Mouse (Mus musculus): Measurements from ENCODE around the gene Ptprm. TPM values are rescaled to one million over a fixed set of nuclear protein-coding genes. Genes with fewer than 3 reads are reported as not detected.

Ptprm gene
- 34.2 and 36.2 TPM in 2 replicates for polyA plus RNA-seq (2012; rRNA removed)

DNA sequence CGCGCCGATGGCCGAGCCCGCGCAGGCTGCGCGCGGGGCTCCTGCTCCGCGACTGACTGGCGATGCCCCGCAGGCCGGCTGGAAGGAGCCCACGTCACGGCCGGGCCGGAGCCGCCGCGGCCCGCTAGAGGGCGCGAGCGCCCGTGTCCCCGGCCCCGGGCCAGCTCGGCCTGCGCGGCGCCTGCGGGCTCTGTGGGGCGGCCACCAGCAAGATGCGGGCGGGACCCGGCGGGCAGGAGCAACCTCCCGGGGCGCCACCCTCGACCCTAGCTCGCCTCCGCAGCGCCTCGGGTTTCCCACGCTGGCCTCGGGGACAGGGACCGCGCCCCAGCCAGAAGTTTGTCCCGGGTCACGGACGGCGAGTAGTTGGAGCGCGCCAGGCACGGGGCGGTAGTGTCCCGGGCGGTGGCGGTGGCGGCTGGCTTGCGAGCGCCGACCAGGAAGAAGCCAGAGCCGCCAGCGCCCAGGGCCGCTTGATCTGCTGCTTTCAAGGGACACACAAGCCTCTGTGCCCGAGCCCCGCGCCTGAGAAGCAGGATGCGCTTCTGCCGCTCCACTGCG lies at the start of gene Ptprm:
Gene Ptprm, minus strand, starts transcription at position 7 of the 561 bp plus-strand sequence.
- DNase-seq = peak; percentile 70 to 77
- 0 out of 2 replicates have a peak, but pooled peaks have one; percentile 23 for TF ChIP-seq CTCF (IDR thresholded peaks at IDR 0.05; ENCODE audit: borderline replicate concordance, insufficient read depth, low read depth, low read length)
- TF ChIP-seq POLR2A (IDR thresholded peaks at IDR 0.05; ENCODE audit: borderline replicate concordance, insufficient read depth, low read length) = no peak
- Histone ChIP-seq H3K4me3 (replicated peaks; ENCODE audit: insufficient read depth, low read depth, low read length) (peak within 1 kb of the TSS; percentile 58), H3K4me1 (ENCODE audit: control insufficient read depth, insufficient read depth, low read length) (no peaks in the 10 kb centered on the region), H3K27ac (ENCODE audit: insufficient read depth, low read length) (0 out of 2 replicates have a peak within 1 kb of the TSS, but pooled peaks have one; percentile 44), H3K27me3 (ENCODE audit: control insufficient read depth, insufficient read depth, low read length) (peaks cover 5% of the 10 kb centered on the region; the same call in 1 of the 2 replicates)
- WGBS = 1% methylated on average over 73 of the region's 73 CpGs

DNA sequence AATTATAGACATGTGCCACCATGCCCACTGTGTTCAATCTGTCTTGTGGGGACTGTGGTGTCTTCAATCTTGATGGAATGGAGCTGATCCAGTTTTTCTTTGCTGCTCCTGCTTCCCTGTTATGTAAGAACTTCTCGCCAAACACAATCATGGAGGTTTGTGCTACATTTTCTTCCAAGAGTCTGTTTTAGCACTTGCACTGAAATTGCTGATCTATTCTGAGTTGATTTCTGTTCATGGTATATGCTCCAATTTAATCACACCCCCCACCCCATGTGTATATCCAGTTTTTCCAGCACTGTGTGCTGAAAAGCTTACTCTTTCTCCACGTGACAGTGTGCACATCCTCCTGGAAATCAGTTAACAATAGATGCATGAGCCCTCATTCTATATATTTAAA lies 41.9 kb upstream of the Ptprm start:
- DNase-seq = no peak
- H3K4me3 ChIP-seq (replicated peaks; ENCODE audit: insufficient read depth, low read depth, low read length) = no peak overlapping the region
- TF ChIP-seq POLR2A (IDR thresholded peaks at IDR 0.05; ENCODE audit: borderline replicate concordance, insufficient read depth, low read length) (no peak), CTCF (IDR thresholded peaks at IDR 0.05; ENCODE audit: borderline replicate concordance, insufficient read depth, low read depth, low read length) (no peak)

DNA sequence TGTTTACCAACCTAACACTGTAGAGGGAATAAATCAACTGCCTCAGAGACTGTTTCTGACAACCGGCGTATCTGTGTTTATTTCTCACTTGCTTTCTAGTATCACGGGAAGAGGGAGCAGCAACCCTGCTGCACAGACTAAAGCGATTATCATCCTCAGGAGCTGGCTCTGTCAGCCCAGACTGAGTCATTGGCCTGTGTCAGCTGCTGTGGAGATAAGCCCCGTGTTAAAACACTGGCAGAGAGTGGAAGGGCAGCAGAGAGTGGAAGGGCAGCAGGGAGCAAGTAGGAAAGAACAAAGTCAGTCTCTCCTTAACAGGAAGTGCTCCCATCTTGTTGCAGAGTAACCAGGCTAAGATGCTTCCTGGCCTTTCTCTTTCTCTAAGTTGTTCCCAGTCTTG lies 36.6 kb upstream of the Ptprm start:
- TF ChIP-seq POLR2A (IDR thresholded peaks at IDR 0.05; ENCODE audit: borderline replicate concordance, insufficient read depth, low read length) = no peak
- H3K27me3 ChIP-seq (ENCODE audit: control insufficient read depth, insufficient read depth, low read length) = no peaks in the 10 kb centered on the region

More for the DNA sequence above, 41.9 kb upstream of the Ptprm start:
- H3K27me3 ChIP-seq (ENCODE audit: control insufficient read depth, insufficient read depth, low read length) = no peaks in the 10 kb centered on the region
- H3K27ac ChIP-seq (ENCODE audit: insufficient read depth, low read length) = no peak overlapping the region
- WGBS = 83% methylated on average over 2 of the region's 2 CpGs
- H3K4me1 ChIP-seq (ENCODE audit: control insufficient read depth, insufficient read depth, low read length) = no peaks in the 10 kb centered on the region

DNA sequence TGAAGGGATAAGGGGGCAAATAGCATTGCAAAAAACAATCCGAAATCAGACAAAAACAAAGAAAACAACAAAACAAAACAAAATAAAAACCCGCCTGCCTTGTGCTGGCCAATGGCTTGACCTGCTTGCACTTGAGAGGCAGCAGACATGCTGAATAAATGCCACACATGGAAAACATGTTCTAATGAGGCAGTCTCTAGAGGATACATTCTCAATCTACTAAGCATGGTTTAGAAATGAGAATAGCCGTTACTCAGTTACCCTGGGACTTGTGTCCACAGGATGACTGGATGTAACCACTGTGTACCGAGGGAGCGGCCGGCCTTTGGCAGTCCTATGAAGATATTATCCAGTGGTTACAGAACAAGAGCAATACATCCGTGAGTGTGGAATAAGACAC lies 33.9 kb upstream of the Ptprm start:
- no peak overlapping the region for H3K4me3 ChIP-seq (replicated peaks; ENCODE audit: insufficient read depth, low read depth, low read length)
- no peak for TF ChIP-seq CTCF (IDR thresholded peaks at IDR 0.05; ENCODE audit: borderline replicate concordance, insufficient read depth, low read depth, low read length)
- TF ChIP-seq POLR2A (IDR thresholded peaks at IDR 0.05; ENCODE audit: borderline replicate concordance, insufficient read depth, low read length) = no peak
- WGBS = 92% methylated on average over 7 of the region's 7 CpGs
- no peak for DNase-seq
- no peak overlapping the region for H3K27ac ChIP-seq (ENCODE audit: insufficient read depth, low read length)
- no peaks in the 10 kb centered on the region for H3K4me1 ChIP-seq (ENCODE audit: control insufficient read depth, insufficient read depth, low read length)
- no peaks in the 10 kb centered on the region for H3K27me3 ChIP-seq (ENCODE audit: control insufficient read depth, insufficient read depth, low read length)

More for the DNA sequence above, 36.6 kb upstream of the Ptprm start:
- H3K27ac ChIP-seq (ENCODE audit: insufficient read depth, low read length) = no peak overlapping the region
- 69% methylated on average over 5 of the region's 5 CpGs for WGBS
- DNase-seq = no peak
- H3K4me1 ChIP-seq (ENCODE audit: control insufficient read depth, insufficient read depth, low read length) = no peaks in the 10 kb centered on the region
- H3K4me3 ChIP-seq (replicated peaks; ENCODE audit: insufficient read depth, low read depth, low read length) = no peak overlapping the region

DNA sequence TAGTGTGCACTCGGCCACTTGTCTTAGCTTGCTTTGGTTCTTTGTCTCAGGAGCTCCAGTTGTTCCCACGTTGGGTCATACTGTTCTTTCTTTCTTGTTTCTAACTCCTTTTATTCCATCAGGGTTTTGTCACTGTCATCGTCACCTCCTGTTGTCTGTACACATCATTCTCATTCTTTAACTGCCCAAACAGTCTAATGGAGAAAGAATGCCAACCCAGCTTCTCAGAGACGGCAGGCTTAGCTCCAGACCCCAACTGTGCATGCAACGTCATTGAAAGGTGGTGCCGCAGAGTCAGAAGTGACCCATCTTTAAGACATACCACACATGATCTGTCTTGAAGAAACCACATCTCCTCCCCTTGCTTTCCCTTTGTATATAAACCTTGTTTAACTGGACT lies 31.0 kb upstream of the Ptprm start:
- Histone ChIP-seq H3K4me1 (ENCODE audit: control insufficient read depth, insufficient read depth, low read length) (no peaks in the 10 kb centered on the region), H3K27ac (ENCODE audit: insufficient read depth, low read length) (no peak overlapping the region), H3K27me3 (ENCODE audit: control insufficient read depth, insufficient read depth, low read length) (no peaks in the 10 kb centered on the region), H3K4me3 (replicated peaks; ENCODE audit: insufficient read depth, low read depth, low read length) (no peak overlapping the region)
- no peak for DNase-seq
- 45% methylated on average over 6 of the region's 6 CpGs for WGBS
- TF ChIP-seq CTCF (IDR thresholded peaks at IDR 0.05; ENCODE audit: borderline replicate concordance, insufficient read depth, low read depth, low read length) (no peak), POLR2A (IDR thresholded peaks at IDR 0.05; ENCODE audit: borderline replicate concordance, insufficient read depth, low read length) (no peak)

DNA sequence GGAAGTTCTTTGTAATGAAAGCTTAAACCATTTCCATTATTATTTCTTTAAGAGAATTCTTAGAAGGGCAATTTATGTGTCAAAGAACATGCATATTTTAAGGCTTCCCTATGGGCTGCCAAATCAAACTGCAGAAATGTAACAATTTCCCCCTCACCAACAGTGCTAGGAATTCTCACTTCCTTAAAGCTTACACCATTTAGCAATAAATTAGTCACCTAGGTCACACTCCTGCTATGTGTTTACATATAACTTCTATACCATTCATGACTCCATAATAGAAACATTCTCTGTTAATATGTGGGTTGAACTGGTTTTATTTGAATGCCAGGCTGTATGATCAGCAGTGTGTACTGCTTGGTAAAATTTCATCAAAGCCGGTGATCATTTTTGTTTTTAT lies 29.4 kb upstream of the Ptprm start:
- no peak overlapping the region for H3K4me3 ChIP-seq (replicated peaks; ENCODE audit: insufficient read depth, low read depth, low read length)
- no peak for TF ChIP-seq POLR2A (IDR thresholded peaks at IDR 0.05; ENCODE audit: borderline replicate concordance, insufficient read depth, low read length)
- no peak for TF ChIP-seq CTCF (IDR thresholded peaks at IDR 0.05; ENCODE audit: borderline replicate concordance, insufficient read depth, low read depth, low read length)
- 96% methylated on average over 1 of the region's 1 CpGs for WGBS
- H3K4me1 ChIP-seq (ENCODE audit: control insufficient read depth, insufficient read depth, low read length) = no peaks in the 10 kb centered on the region
- no peak overlapping the region for H3K27ac ChIP-seq (ENCODE audit: insufficient read depth, low read length)
- no peak for DNase-seq
- no peaks in the 10 kb centered on the region for H3K27me3 ChIP-seq (ENCODE audit: control insufficient read depth, insufficient read depth, low read length)

DNA sequence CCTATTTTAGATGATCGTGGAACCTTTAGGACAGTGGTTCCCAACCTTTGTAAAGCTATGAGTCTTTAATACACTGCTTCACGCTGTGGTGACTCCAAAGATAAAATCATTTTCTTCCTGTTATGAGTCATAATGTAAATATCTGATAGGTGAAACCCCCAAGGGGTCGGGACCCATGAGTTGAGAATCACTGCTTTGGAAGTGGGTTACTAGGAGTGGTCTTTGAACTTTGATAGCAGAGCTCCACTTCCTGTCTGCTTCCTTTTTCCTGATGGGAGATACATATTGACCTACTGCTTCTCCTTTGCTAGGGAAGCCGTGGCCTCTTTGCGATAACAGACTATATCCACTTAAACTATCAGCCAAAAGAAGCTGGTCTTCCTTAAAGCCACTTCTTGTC lies 27.4 kb upstream of the Ptprm start:
- 89% methylated on average over 5 of the region's 5 CpGs for WGBS
- Histone ChIP-seq H3K4me1 (ENCODE audit: control insufficient read depth, insufficient read depth, low read length) (no peaks in the 10 kb centered on the region), H3K4me3 (replicated peaks; ENCODE audit: insufficient read depth, low read depth, low read length) (no peak overlapping the region), H3K27me3 (ENCODE audit: control insufficient read depth, insufficient read depth, low read length) (no peaks in the 10 kb centered on the region), H3K27ac (ENCODE audit: insufficient read depth, low read length) (no peak overlapping the region)
- no peak for DNase-seq
- TF ChIP-seq POLR2A (IDR thresholded peaks at IDR 0.05; ENCODE audit: borderline replicate concordance, insufficient read depth, low read length) = no peak
- TF ChIP-seq CTCF (IDR thresholded peaks at IDR 0.05; ENCODE audit: borderline replicate concordance, insufficient read depth, low read depth, low read length) = no peak

DNA sequence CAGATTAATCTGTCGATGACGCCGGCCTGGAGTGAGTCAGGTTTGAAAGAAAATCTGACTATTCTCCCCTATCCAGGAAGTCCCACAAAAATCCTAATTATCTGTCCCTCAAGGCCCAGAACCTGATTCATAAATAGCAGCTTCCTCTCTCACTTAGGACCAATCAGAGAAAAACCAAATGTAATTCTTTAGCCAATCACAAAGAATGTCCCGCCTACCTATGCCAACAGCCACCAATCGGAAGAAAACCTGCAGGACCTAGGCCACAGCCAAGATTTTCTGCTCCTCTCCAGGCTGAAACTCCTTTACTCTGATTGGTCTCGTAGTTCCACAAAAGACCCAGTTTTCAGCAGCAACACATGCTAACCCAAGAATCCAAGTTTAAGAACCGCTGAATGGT lies 13.6 kb upstream of the Ptprm start:
- Histone ChIP-seq H3K27ac (ENCODE audit: insufficient read depth, low read length) (no peak overlapping the region), H3K4me3 (replicated peaks; ENCODE audit: insufficient read depth, low read depth, low read length) (no peak overlapping the region), H3K4me1 (ENCODE audit: control insufficient read depth, insufficient read depth, low read length) (no peaks in the 10 kb centered on the region), H3K27me3 (ENCODE audit: control insufficient read depth, insufficient read depth, low read length) (no peaks in the 10 kb centered on the region)
- WGBS = 89% methylated on average over 7 of the region's 7 CpGs
- TF ChIP-seq POLR2A (IDR thresholded peaks at IDR 0.05; ENCODE audit: borderline replicate concordance, insufficient read depth, low read length) = no peak
- TF ChIP-seq CTCF (IDR thresholded peaks at IDR 0.05; ENCODE audit: borderline replicate concordance, insufficient read depth, low read depth, low read length) = no peak
- no peak for DNase-seq

All from cerebellum, adult 2 months (tissue).